Mouse (Mus musculus) c-Kit-positive CD71-negative TER-119-negative erythroid progenitor cells, embryonic 14.5 days (primary cell): ENCODE results near the gene Hoxa4.

Experiments used
- DNase-seq: peaks from one replicate; pipeline ENCODE4 v3.0.0-alpha.2; 2013; ENCODE audit warnings: low read depth

Gene Hoxa4

DNA sequence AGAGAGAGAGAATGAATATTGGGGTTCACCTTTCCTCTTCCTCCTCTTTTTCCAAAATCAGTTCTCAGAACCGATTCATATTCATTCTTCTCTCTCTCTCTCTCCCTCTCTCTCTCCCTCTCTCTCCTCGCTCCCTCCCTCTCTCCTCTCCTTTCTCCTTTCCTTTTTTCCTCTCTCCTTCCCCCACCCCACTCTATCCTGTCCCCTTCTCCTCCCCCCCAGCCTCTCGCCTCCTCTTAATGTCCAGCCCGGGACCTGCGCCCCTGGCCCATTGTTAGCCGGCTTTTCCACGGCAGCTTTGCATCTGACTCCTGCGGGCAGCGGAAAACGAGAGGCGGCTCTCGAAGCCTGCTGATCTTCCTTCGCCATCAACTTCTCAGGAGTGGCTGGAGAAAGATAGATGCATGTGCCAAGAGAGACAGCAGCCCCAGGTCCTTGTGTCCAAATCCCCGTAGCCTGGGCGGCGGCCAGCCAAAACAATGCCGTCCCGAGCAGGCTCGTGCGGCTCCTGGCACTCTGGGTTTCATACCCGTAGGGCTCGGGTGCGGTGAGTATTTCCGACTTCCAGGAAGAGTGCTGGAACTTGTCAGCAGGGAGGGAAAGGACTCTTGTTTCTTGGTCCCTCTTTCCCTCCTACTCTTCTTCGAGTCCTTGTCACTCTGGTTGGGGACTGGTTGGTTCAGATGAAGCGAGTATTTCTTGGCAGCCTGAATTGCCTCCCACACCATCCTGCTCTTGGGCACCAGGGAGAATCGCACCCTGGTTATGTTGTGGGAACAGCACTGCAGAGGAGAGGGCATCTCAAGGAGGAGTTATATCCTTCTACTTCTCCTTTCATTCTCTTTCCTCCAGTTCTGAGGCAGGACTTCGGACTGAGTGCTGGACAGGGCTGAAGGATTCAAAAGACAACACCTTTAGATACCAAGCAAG is 25.8 kb downstream of the Hoxa4 start:
- no peak for DNase-seq

DNA sequence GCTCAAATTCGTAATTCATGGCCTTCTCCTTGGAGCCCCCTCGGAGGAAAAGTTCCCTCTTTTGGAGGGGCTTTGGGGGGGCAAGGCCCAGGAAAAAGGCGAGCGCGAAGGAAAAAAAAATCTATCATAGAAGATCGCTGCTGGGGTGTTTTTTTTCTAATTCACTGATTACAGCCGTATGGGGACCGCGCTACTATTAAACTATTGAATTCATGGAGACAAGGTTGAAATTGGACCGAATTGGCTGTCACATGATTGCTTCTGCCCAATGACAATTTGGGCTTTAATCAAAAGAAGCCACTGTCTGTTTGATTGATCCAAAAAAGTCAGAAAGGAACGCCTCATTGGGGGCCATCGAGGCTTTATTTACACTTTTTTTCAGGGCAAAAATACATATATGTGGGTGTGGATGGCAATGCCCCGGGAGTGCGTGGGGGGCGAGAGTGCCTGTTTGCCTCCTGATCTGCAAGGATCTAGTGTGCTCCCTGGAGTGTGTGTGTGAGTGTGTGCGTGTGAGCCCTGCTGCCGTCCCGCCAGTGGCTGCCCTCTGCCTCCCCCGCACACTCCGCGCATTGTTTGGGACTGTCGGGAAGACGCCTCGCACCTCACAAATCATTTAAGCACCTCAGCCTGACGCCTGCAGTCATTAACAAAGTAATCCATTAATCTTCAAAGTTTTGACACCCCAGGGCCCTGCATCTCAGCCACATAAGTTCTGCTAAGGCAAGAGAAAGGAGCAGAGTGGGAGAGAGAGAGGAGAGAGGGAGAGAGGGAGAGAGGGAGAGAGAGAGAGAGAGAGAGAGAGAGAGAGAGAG is 26.7 kb downstream of the Hoxa4 start, which contains the start of gene Hoxa2:
TSS of gene Hoxa2 (minus strand) at position 206 of the 815 bp plus-strand sequence.
- no peak for DNase-seq

DNA sequence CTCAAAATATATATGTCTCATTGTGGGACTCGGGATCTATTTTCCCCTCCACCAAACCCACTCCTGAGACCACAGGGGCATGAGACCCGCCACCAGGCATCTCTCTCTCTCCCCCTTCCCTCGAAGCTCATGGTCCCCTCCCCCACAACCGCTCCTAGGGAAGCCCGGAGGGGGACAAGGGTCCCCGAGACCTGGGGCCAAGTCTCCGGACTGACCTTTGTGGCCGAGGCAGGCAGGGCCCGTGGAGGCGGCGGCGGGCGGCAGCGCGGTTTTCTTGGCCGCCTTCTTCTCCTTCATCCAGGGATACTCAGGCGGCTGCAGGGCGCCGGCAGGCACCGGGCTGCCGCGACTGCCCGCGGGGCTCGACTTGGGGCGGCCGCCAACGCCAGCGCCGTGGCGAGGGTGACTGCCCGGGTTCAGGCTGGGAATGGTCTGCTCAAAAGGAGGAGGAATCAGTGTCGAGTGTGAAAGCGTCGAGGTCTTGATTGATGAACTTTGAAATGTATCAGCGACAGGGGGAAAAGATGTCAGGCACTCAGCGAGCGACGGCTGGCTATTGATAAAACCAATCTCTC is 27.4 kb downstream of the Hoxa4 start:
- DNase-seq: no peak

DNA sequence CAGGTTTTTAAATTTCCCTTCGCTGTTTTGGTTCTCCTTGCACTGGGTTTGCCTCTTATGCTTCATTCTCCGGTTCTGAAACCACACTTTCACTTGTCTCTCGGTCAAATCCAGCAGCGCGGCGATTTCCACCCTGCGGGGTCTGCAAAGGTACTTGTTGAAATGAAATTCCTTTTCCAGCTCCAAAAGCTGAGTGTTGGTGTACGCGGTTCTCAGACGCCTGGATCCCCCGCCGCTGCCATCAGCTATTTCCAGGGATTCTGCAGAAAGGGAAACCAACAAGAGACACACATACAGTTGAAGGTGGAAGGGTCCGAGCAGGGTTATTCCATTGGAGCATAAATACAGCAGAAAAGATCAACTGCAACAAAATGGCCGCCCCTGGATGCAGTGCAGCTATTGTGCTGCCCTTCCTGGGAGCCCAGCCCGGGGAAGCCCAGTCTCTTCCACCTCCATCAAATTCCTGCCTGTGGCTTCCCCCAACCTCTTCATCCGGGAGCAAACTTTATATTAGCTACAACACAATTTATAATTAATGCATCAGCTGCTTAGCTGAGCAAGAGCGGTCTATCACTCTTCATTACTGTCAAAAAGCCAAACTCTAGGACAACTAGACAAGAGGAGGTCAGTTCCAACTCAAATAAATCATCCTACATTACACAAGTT is 28.1 kb downstream of the Hoxa4 start:
- DNase-seq: no peak

DNA sequence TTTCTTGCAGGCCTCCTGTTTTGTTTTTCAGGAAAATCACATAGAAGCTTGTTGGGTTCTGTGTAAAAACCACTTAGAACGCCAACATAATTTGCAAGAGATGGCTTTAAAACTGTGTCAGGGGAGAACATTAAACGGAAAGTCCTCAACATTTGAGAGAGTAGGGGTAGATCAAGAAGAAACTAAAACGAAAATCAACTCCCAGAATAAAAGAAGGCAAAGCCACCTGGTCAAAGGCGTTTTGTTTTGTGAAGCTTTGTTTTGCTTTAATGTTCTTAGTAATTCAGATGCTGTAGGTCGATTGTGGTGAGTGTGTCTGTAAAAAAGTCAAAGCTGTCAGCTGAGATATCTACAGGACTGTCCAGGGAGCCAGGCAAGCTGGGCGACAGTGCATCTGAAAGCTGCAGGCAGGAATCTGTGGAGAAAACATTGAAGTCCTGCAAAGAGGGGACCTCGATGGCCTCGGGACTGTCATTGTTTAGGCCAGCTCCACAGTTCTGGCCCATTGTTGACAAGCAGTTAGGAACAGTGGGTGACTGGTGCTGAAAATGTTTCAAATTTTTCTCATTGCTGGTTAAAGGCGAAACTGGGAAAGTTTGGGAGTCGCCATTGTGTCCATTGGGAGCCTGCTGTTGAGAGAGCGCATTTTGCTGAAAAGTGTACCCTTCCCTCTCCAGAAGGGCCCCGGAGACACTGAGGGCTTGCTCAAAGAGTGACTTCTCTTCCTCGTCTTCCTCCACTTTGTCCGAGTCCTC is 28.8 kb downstream of the Hoxa4 start:
- DNase-seq: no peak

DNA sequence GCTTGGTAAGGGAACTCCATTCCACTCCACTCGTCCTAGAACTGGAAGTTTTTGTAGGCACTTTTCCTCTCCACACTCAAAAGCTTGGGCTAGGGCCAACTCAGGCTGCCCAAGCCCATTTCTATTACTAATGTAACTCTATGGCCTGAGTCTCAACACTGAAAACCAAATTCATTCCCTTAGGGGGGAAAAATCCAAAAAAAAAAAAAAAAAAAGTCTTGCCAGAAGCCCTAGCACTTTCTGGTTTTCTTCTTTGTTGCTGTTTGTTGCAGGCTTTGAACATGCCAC is 29.5 kb downstream of the Hoxa4 start:
- DNase-seq: no peak

DNA sequence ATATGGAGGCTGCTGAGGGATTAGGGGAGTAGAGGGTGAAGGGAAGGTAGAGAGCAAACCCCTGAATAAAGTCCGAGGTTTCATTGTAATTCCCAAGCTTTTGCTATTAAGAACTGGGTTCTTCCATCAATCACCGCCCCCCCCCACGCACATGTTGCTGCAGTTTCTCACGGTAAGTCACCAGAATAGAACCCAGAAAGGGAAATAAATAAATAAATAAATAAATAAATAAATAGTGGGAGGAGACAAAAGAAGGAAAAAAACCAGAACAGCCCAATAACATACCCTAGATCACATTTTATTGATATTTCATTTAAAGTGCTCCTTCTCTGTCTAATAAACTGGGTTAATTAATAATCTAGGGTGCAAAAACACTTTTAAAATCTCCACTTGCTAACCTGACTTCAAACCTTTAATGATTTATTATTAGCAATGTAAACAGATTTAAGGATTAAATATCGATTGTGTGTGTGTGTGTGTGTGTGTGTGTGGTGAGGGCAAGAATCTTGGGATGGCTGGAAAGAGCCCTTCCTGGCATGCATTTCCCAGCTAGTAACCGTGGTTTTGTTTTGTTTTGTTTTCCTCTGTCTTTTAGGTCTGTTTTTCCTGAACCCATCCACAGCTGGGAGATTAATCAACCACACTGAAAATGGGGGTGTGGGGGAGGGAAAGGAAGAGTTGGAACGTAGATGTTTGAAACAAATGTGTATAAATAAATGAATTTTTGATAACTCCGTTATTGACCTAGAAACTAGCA is 30.0 kb downstream of the Hoxa4 start:
- no peak for DNase-seq

DNA sequence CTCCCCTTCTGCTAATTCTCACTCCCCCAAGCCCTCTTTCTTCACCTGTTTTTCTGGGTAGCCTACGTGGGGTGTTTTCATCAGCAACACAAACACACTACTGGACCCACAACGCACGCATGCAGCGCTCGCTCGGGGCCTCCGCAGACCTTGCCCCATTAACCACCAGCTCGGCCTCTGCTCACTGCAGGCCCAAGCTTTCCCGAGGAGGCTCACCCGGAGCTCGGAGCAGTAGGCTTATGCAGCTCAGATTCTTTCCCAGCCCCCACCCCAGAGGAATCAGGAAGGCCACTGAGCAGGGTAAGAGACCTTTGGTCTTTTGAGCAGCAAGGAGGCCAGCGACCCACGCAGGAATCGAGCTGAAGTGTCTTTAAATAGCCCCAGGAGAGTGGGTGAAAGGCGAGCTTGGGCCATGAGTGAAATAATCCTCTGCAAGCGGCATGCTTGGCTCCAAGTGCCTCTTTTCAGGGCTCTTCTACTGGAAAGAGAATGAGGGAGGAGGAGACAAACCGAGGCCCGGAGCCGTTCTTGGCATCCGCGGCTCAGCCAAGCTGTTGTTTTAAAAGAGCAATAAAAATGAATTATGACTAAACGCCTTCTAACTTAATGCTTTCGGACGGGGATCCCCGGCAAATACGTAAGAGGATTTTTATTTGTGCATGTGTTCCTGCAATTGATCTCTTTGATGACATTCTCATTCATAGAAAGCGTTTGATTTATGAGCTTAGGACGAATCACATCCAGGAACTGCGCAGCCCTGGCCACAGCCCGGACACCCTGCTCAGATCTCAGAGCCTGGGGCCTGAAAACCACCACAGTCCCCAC is 30.8 kb downstream of the Hoxa4 start:
- DNase-seq: no peak

DNA sequence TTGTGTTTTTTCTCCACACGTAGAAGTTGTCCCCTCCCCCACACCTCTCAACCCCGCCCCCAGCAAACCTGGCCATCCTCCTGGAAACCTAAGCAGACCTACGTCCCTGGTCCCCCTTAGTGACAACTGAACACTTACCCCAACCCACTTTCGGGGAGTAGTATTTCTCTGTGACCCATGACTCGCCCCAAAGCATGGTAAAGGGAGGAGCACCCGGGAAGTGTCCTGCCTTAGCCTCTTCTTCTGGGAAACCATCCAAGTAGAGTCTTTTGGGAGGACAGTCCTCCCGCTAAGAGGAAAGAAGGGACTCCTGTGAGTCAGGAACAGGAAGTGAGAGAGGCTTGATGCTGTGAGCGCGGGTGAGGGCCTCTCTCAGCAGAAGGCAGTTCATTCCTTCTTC is 31.6 kb downstream of the Hoxa4 start:
- no peak for DNase-seq

DNA sequence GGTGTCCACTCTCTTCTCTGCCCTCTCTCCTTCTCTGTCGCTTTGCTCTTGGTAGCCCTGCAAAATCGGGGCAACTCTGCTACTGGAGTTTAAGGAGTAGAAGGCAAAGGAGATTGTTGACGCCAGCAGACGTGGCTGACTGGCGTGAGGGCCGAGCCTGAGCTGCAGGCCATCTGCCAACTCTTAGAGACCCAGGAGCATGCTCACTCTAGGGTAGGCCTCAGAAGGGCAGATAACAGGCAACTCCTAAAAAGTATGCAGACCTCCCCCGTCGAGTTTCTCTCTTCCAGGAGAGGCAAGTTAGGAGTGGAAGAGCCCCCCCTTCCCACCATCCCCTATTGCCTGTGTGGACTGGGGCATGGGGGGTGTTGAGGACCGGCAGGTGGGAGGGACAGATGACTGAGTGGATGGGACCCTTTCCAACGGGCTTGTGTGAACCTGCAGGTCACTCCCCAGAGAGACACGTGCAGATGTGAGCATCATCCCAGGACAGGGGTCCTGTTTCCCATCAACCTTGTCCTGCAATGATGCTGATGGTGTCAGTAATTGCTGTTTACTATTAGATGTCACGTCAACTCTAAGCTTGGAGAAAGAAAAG is 32.3 kb downstream of the Hoxa4 start:
- no peak for DNase-seq

DNA sequence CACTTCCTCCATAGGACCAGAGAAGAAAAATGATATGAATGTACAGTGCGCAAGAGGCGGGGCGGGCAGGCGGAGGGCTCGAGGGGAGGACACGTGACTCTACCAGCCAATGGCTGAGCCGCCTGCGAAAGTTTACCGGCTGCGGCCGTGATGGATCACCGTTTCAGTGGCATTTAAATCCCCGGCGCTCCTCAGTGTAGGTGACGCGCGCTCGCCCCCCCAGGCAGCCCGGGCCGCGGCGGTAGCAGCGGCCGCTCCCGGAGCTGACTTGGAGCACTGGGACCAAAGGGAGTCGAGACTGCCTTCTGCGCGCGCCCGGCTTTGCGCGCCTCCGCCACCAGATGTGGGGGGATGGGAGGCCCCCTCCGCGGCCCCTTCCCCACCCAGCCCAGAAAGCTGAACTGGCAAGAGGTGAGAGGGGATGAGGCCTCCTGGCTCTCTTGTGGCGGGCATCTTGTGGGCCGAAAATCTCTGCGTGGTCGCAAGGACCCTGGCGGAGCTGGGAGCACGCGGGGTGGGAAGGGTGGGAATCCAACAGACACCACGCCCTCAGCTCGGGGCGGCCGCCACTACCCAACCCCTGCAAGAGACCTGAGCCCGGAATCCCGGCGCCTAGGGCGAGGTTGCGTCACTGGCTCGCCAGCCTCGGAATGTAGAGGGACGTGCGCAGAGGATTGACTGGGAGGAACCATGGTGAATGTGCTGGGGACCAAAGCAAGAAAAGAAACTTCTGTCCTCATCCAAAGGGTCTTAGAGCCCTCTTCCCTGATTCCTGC is 33.1 kb downstream of the Hoxa4 start, which contains the start of gene Hoxa1:
TSS of gene Hoxa1 (minus strand) at position 42 of the 776 bp plus-strand sequence.
- DNase-seq: peak; percentile 58

DNA sequence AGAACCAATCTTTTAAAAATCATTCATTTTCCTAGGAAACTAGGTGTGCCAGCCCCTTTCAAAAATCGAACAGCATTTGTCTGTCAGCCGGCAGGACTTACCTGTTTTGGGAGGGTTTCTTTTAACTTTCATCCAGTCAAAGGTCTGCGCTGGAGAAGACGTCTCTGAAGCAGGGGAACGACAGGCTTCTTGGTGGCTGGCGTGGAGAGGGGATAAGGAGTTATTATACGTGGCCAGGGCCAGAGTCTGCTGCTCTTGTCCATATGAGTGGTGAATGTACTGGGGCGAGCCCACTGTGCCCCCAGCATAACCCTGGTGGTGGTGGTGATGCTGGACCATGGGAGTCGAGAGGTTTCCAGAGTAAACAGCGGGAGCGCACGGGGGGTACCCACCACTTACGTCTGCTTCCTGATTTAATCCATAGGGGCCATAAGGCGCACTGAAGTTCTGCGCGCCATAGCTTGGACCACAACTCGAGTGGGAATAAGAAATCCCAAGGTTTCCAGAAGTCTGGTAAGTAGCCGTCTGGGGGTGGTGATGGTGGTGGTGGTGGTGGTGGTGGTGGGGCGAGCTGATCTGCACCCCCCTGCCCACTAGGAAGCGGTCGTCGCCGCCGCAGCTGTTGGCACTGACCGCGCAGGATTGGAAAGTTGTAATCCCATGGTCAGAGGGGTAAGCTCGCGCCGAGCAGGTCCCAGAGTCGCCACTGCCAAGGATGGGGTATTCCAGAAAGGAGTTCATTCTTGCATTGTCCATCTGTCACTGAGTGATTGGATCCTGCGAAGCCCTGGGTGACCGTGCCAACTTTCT is 33.9 kb downstream of the Hoxa4 start:
- DNase-seq: no peak

DNA sequence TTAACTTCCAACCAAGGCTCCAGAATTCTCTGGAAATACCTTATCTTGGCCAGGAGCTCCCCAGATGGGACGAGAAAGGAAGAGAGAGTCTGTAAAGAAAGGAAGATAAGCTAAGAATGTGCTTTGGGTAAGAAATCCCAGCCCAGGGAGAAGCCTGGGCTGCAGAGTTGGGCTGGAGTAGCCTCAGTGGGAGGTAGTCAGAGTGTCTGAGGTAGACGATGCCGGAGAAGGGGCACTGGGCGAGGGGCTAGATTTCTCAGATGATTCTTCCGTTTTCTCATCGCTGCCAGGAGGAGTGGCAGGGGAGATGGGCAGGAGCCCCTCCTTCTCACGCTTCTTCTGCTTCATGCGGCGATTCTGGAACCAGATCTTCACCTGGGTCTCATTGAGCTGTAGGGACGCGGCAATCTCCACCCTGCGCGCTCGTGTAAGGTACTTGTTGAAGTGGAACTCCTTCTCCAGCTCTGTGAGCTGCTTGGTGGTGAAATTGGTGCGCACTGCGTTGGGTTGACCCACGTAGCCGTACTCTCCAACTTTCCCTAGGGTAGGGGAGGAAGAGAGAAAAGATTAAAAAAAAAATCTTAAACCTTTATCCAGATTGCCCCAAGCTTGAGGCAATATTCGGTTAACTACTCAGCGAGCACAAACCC is 34.9 kb downstream of the Hoxa4 start:
- no peak for DNase-seq

DNA sequence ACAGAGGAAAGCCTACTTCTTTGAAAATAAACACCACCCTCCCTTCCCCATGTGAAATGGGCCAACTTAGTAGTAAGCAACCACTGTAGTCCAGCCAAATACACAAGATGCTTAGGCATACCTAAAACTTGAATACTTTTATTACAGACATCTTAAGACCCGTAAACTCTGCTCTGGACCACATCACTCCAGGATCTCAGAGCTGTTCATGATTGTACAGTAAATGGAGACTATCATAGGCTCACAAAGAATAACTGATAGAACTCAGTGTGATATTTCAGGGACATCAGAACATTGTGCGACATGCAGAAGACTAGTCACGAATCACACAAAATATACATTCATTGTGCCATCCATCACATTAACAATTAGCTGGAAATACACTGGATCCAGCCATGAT is 36.1 kb downstream of the Hoxa4 start:
- DNase-seq: no peak

DNA sequence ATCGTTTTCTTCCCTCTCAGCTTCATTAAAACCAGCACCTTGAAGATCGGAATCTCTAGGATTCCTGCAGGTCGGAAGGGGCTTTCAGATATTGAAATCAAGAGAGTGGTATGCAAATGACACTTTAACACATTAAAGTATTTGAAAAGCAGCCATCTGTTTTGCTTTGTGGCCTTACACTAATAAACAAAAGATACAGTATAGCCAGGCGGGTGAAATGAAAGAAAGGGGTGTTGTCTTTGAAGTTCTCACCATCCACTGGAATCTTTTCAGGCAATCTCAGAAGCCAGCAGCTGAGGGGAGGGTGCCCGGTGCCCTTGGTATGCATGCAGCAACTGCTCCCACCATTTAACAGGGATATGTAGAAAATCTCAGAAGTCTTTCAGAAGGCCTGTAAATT is 37.5 kb downstream of the Hoxa4 start:
- DNase-seq: no peak

DNA sequence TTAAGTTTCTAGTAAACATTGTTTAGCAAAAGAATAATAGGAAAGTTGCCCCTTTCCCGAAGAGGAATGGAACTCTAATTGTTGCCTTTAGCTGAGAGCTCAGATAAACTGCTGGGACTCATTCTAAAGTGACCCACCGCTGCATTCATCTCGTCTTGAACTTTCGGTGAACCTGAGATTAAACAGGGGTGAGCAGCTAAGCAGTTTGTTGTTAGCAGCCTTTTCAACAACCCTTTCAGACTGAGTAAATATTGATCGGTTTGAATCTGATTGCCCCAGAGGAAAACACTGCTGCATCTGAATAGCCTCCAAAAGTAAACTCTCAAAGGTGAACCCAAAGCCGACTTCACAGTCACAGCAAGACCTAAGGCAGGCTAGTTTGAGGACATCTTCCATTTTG is 38.3 kb downstream of the Hoxa4 start:
- DNase-seq: no peak
